Mouse (Mus musculus) adrenal gland, adult 2 months (tissue): ENCODE data around the gene Olfr691. TPM values are rescaled to one million over a fixed set of nuclear protein-coding genes. Genes with fewer than 3 reads are reported as not detected.

Source experiments
- polyA plus RNA-seq: library from polyadenylated mRNA; depleted of rRNA; stranded (reverse); fragments of >200 nt; gene quantifications from 2 replicates; pipeline ENCODE4 v1.2.3, GENCODE M21; 2012; rRNA removed
- total RNA-seq, 2 experiments: library from RNA; stranded (reverse); gene quantifications; 2 replicates each; pipeline ENCODE4 v1.2.3; 2021

Olfr691 gene
- total and polyA plus RNA-seq, 3 experiments, result not detected

Other genes with a start within 250 kb of the Olfr691 start
- gene Olfr680-ps1, start 249.5 kb downstream of the Olfr691 start, total RNA-seq, result not detected
- not detected in 2 replicates for gene Olfr680-ps1, start 249.5 kb downstream of the Olfr691 start, polyA plus RNA-seq
- gene Olfr681, start 225.4 kb downstream of the Olfr691 start, total RNA-seq, result not detected
- not detected in 2 replicates for gene Olfr681, start 225.4 kb downstream of the Olfr691 start, polyA plus RNA-seq
- not detected for gene Olfr683, start 195.3 kb downstream of the Olfr691 start, total RNA-seq
- not detected in 2 replicates for gene Olfr683, start 195.3 kb downstream of the Olfr691 start, polyA plus RNA-seq
- gene Olfr684, start 178.6 kb downstream of the Olfr691 start, total RNA-seq, result not detected
- not detected in 2 replicates for gene Olfr684, start 178.6 kb downstream of the Olfr691 start, polyA plus RNA-seq
- not detected for gene Olfr685, start 156.3 kb downstream of the Olfr691 start, total RNA-seq
- gene Olfr685, start 156.3 kb downstream of the Olfr691 start, polyA plus RNA-seq, result not detected in 2 replicates
- gene Olfr686, start 134.8 kb downstream of the Olfr691 start, total RNA-seq, result not detected
- gene Olfr686, start 134.8 kb downstream of the Olfr691 start, polyA plus RNA-seq, result not detected in 2 replicates
- not detected for gene Olfr688, start 54.2 kb downstream of the Olfr691 start, total RNA-seq
- gene Olfr688, start 54.2 kb downstream of the Olfr691 start, polyA plus RNA-seq, result not detected in 2 replicates
- gene Olfr689, start 31.1 kb downstream of the Olfr691 start, total RNA-seq, result not detected
- gene Olfr689, start 31.1 kb downstream of the Olfr691 start, polyA plus RNA-seq, result not detected in 2 replicates
- gene Olfr690, start 8.2 kb downstream of the Olfr691 start, total RNA-seq, result not detected
- not detected in 2 replicates for gene Olfr690, start 8.2 kb downstream of the Olfr691 start, polyA plus RNA-seq
- gene Olfr692, start 26.0 kb upstream of the Olfr691 start, total RNA-seq, result not detected
- gene Olfr692, start 26.0 kb upstream of the Olfr691 start, polyA plus RNA-seq, result not detected in 2 replicates
- gene Gm5901, start 32.8 kb upstream of the Olfr691 start, total RNA-seq, result not detected
- gene Gm5901, start 32.8 kb upstream of the Olfr691 start, polyA plus RNA-seq, result not detected in 2 replicates
- 10 to 100 TPM; 18.5 to 25.5 TPM for gene Fam160a2, start 57.8 kb upstream of the Olfr691 start, total RNA-seq
- 50.5 and 54.7 TPM in 2 replicates for gene Fam160a2, start 57.8 kb upstream of the Olfr691 start, polyA plus RNA-seq
- not detected for gene Cnga4, start 62.3 kb upstream of the Olfr691 start, total RNA-seq
- gene Cnga4, start 62.3 kb upstream of the Olfr691 start, polyA plus RNA-seq, result 0.13 and 0.26 TPM in 2 replicates
- not detected for gene Cckbr, start 83.5 kb upstream of the Olfr691 start, total RNA-seq
- 0.04 and 0.10 TPM in 2 replicates for gene Cckbr, start 83.5 kb upstream of the Olfr691 start, polyA plus RNA-seq
- gene Cavin3, start 140.0 kb upstream of the Olfr691 start, total RNA-seq, result 10 to 100 TPM; 71.0 to 90.9 TPM
- 158 and 163 TPM in 2 replicates for gene Cavin3, start 140.0 kb upstream of the Olfr691 start, polyA plus RNA-seq
- 10 to 100 TPM; 56.2 to 68.5 TPM for gene Smpd1, start 212.1 kb upstream of the Olfr691 start, total RNA-seq
- 74.0 and 75.4 TPM in 2 replicates for gene Smpd1, start 212.1 kb upstream of the Olfr691 start, polyA plus RNA-seq
- gene Apbb1, start 239.4 kb upstream of the Olfr691 start, total RNA-seq, result 10 to 100 TPM; 12.0 to 22.4 TPM
- 49.1 and 61.8 TPM in 2 replicates for gene Apbb1, start 239.4 kb upstream of the Olfr691 start, polyA plus RNA-seq